Mouse (Mus musculus): ENCODE measurements around the gene Gm3238. TPM values are rescaled to one million over a fixed set of nuclear protein-coding genes. Genes with fewer than 3 reads are reported as not detected.
"Not testable (repeated sequence)": the region's sequence is repeated elsewhere in the genome, so short reads cannot be mapped to it uniquely, and the experiment has no call there.

Gm3238 gene
- polyA plus RNA-seq, 1 experiment from 2014 or later: not detected

DNA sequence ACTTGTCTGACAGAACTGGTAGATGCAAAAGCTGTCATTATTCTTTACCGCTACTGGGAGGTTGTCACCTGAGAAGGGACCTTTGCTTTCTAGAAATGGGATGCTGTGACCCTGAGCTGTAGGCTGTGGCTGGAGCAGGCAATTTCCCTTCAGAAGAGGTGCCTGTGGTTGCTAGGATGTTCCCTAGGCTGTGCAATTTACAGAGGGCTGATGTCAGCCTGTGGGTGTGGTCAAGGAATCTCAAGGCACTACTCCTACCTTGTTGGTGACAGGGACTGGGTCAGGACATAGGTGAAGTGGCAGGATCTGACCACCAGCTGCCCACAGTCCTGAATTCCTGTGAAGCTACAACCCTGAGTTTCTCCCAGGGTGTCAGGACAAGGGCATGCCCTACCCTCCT, 1.4 kb downstream of the Gm3238 start:
- Histone ChIP-seq H3K27me3 (ENCODE audit: control insufficient read depth, insufficient read depth, low read length) (no peaks in the 10 kb centered on the region), H3K36me3 (ENCODE audit: control insufficient read depth, insufficient read depth, low read length) (no peaks in the 10 kb centered on the region), H3K4me2 (no peak overlapping the region), H3K4me1 (ENCODE audit: control insufficient read depth, insufficient read depth, low read length) (no peaks in the 10 kb centered on the region), H3K9me3 (replicated peaks; ENCODE audit: control insufficient read depth, low read length) (no peaks in the 10 kb centered on the region), H3K4me3 (ENCODE audit: low read depth, low read length) (no peak overlapping the region), H3K9ac (ENCODE audit: low read depth, low read length) (no peak overlapping the region), H3K27ac (ENCODE audit: low read depth, low read length) (no peak overlapping the region)
- 68% methylated on average over 1 of the region's 1 CpGs for WGBS (ENCODE audit: insufficient replicate concordance)
- no peak for ATAC-seq (replicated peaks; ENCODE audit: insufficient number of reproducible peaks, low FRiP score, low TSS enrichment)

DNA sequence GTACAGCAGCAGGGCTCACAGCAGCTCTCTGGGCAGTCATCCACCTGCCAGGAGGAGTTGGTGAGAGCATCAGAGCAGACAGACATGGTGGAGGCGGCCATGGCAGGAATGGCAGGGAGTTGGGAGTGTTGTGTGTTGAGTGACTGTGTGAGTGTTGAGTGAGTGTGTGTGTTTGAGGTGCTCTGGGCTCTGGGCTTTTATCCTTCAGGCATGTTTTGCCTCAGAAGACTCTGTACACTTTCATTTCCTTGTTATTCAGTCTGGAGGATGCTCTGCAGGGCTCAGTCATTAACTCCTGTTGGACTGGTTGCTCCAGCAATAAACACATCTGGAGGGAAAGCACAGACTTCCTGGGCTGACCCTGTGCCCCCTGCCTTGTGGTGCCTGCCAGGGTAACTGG, 11.5 kb downstream of the Gm3238 start, which contains the start of gene Gm3233:
TSS of gene Gm3233 (minus strand) at position 101 of the 400 bp plus-strand sequence.
- H3K9me3 ChIP-seq (replicated peaks; ENCODE audit: control insufficient read depth, low read length); H3K4me3 ChIP-seq (ENCODE audit: low read depth, low read length); H3K27ac ChIP-seq (ENCODE audit: low read depth, low read length); H3K4me2 ChIP-seq; H3K9ac ChIP-seq (ENCODE audit: low read depth, low read length); ATAC-seq (replicated peaks; ENCODE audit: insufficient number of reproducible peaks, low FRiP score, low TSS enrichment); H3K36me3 ChIP-seq (ENCODE audit: control insufficient read depth, insufficient read depth, low read length); H3K4me1 ChIP-seq (ENCODE audit: control insufficient read depth, insufficient read depth, low read length); H3K27me3 ChIP-seq (ENCODE audit: control insufficient read depth, insufficient read depth, low read length): not testable (repeated sequence)
- no CpG with 5 or more reads among the region's 1 CpGs for WGBS (ENCODE audit: insufficient replicate concordance)

DNA sequence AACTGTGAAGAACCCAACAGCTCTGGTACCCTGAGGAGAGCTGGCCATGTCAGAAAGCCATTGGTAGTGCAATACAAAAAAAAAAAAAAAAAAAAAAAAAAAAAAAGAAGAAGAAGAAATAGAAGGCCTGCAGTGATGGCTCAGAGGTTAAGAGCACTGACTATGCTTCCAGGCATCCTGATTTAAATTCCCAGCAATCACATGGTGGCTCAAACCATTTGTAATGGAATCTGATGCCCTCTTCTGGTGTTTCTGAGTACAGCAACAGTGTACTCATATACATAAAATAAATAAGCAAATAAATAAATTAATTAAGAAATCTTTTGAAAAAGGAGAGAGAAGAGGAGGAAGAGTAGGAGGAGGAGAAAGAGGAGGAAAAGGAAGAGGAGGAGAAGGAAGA, 17.7 kb downstream of the Gm3238 start:
- ATAC-seq (replicated peaks; ENCODE audit: insufficient number of reproducible peaks, low FRiP score, low TSS enrichment): no peak
- no peak overlapping the region for H3K4me3 ChIP-seq (ENCODE audit: low read depth, low read length)
- H3K27ac ChIP-seq (ENCODE audit: low read depth, low read length): no peak overlapping the region
- H3K9me3 ChIP-seq (replicated peaks; ENCODE audit: control insufficient read depth, low read length): no peaks in the 10 kb centered on the region
- no peaks in the 10 kb centered on the region for H3K27me3 ChIP-seq (ENCODE audit: control insufficient read depth, insufficient read depth, low read length)
- no peaks in the 10 kb centered on the region for H3K36me3 ChIP-seq (ENCODE audit: control insufficient read depth, insufficient read depth, low read length)
- H3K4me2 ChIP-seq: no peak overlapping the region
- no peaks in the 10 kb centered on the region for H3K4me1 ChIP-seq (ENCODE audit: control insufficient read depth, insufficient read depth, low read length)
- H3K9ac ChIP-seq (ENCODE audit: low read depth, low read length): no peak overlapping the region

DNA sequence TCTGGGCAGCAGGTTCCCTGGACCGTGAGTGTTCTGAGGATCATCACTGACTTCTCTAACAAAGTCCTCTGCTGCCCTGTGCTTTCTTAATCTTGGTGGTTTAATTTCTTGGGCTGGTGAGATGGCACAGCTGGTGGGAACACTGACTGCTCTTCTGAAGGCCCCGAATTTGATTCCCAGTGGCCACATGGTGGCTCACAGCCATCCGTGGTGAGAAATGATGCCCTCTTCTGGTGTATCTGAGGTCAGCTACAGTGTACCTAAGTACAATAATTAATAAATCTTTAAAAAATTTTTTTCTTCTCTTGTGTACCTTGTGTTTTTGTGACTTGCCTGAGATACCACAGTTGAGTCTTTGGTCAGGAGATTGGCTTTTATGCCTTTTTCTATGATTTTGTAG, 18.8 kb downstream of the Gm3238 start:
- 47% methylated on average over 3 of the region's 3 CpGs for WGBS (ENCODE audit: insufficient replicate concordance)
- ATAC-seq (replicated peaks; ENCODE audit: insufficient number of reproducible peaks, low FRiP score, low TSS enrichment); H3K36me3 ChIP-seq (ENCODE audit: control insufficient read depth, insufficient read depth, low read length); H3K27ac ChIP-seq (ENCODE audit: low read depth, low read length); H3K9ac ChIP-seq (ENCODE audit: low read depth, low read length); H3K4me1 ChIP-seq (ENCODE audit: control insufficient read depth, insufficient read depth, low read length); H3K4me2 ChIP-seq; H3K4me3 ChIP-seq (ENCODE audit: low read depth, low read length); H3K27me3 ChIP-seq (ENCODE audit: control insufficient read depth, insufficient read depth, low read length); H3K9me3 ChIP-seq (replicated peaks; ENCODE audit: control insufficient read depth, low read length): not testable (repeated sequence)

DNA sequence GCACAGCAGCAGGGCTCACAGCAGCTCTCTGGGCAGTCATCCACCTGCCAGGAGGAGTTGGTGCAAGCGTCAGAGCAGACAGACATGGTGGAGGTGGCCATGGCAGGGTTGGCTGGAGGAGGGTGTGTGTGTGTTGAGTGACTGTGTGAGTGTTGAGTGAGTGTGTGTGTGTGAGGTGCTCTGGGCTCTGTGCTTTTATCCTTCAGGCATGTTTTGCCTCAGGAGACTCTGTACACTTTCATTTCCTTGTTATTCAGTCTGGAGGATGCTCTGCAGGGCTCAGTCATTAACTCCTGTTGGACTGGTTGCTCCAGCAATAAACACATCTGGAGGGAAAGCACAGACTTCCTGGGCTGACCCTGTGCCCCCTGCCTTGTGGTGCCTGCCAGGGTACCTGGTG, 19.9 kb downstream of the Gm3238 start, which contains the start of gene Gm9736:
TSS of gene Gm9736 (minus strand) at position 101 of the 400 bp plus-strand sequence.
- 46% methylated on average over 1 of the region's 1 CpGs for WGBS (ENCODE audit: insufficient replicate concordance)
- not testable (repeated sequence) for H3K27me3 ChIP-seq (ENCODE audit: control insufficient read depth, insufficient read depth, low read length); H3K27ac ChIP-seq (ENCODE audit: low read depth, low read length); ATAC-seq (replicated peaks; ENCODE audit: insufficient number of reproducible peaks, low FRiP score, low TSS enrichment); H3K36me3 ChIP-seq (ENCODE audit: control insufficient read depth, insufficient read depth, low read length); H3K9ac ChIP-seq (ENCODE audit: low read depth, low read length); H3K4me2 ChIP-seq; H3K9me3 ChIP-seq (replicated peaks; ENCODE audit: control insufficient read depth, low read length); H3K4me1 ChIP-seq (ENCODE audit: control insufficient read depth, insufficient read depth, low read length); H3K4me3 ChIP-seq (ENCODE audit: low read depth, low read length)

DNA sequence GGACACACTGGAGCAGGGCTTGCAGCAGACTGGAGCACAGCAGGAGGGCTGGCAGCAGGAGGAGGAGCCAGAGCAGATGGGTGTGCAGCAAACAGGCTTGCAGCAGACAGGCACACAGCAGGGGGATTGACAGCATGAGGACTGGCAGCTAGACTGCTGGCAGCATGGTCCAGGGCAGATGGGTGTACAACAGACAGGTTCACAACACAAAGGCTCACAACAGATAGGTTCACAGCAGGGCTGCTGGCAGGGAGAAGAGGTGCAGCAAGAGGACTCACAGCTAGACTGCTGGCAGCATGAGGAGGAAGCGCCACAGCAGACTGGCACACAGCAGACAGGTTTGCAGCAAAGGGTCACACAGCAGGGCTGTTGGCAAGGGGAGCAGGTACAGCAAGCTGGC, 20.4 kb downstream of the Gm3238 start:
- not testable (repeated sequence) for H3K9me3 ChIP-seq (replicated peaks; ENCODE audit: control insufficient read depth, low read length); H3K27ac ChIP-seq (ENCODE audit: low read depth, low read length); ATAC-seq (replicated peaks; ENCODE audit: insufficient number of reproducible peaks, low FRiP score, low TSS enrichment); H3K36me3 ChIP-seq (ENCODE audit: control insufficient read depth, insufficient read depth, low read length); H3K27me3 ChIP-seq (ENCODE audit: control insufficient read depth, insufficient read depth, low read length); H3K9ac ChIP-seq (ENCODE audit: low read depth, low read length); H3K4me3 ChIP-seq (ENCODE audit: low read depth, low read length); H3K4me2 ChIP-seq; H3K4me1 ChIP-seq (ENCODE audit: control insufficient read depth, insufficient read depth, low read length)
- WGBS (ENCODE audit: insufficient replicate concordance): 65% methylated on average over 1 of the region's 1 CpGs

DNA sequence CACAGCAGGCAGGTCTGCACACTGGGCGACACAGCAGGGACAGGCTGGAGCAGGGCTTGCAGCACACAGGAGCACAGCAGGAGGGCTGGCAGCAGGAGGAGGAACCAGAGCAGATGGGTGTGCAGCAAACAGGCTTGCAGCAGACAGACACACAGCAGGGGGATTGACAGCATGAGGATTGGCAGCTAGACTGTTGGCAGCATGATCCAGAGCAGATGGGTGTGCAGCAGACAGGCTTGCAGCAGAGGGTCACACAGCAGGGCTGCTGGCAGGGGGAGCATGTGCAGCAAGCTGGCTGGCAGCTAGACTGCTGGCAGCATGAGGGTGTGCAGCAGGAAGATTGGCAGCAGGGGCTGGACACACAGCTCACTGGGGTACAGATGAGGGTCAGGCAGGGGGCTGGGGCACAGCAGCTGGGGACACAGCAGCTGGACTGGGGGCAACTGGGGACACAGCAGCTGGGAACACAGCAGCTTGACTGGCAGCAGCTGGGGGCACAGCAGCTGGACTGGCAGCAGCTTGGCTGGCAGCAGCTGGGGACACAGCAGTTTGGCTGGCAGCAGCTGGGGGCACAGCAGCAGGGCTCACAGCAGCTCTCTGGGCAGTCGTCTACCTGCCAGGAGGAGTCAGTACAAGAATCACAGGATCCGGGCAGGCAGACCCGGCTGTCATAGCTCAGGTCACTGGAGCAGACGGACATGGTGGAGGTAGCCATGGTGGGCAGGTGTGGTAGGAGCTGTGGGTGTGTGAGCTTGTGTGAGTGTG, 29.0 kb downstream of the Gm3238 start, which contains the start of gene Gm18596:
TSS of gene Gm18596 (minus strand) at position 715 of the 765 bp plus-strand sequence.
- not testable (repeated sequence) for H3K4me1 ChIP-seq (ENCODE audit: control insufficient read depth, insufficient read depth, low read length); H3K27me3 ChIP-seq (ENCODE audit: control insufficient read depth, insufficient read depth, low read length); H3K9me3 ChIP-seq (replicated peaks; ENCODE audit: control insufficient read depth, low read length); H3K27ac ChIP-seq (ENCODE audit: low read depth, low read length); H3K4me2 ChIP-seq; H3K9ac ChIP-seq (ENCODE audit: low read depth, low read length); ATAC-seq (replicated peaks; ENCODE audit: insufficient number of reproducible peaks, low FRiP score, low TSS enrichment); H3K4me3 ChIP-seq (ENCODE audit: low read depth, low read length); H3K36me3 ChIP-seq (ENCODE audit: control insufficient read depth, insufficient read depth, low read length)
- WGBS (ENCODE audit: insufficient replicate concordance): 50% methylated on average over 4 of the region's 5 CpGs

DNA sequence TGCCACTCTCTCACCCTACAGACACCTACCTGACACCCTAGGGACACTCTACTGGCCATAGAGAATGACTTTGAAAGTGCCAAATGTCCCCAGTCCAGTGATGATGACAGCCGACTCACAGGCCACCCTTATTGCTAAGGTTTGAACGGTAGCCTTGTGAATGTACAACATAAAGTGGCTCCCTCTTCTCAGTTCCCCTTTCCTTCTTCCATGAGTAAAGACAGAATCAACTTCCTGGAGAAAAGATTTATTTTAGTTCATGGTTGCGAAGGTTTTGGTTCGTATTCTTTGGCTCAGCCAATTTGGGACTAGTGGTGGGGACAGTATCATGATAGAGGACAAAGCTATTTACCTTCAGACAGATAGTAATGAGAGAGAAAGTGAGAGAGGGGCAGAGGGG, 32.2 kb downstream of the Gm3238 start:
- no peaks in the 10 kb centered on the region for H3K4me1 ChIP-seq (ENCODE audit: control insufficient read depth, insufficient read depth, low read length)

DNA sequence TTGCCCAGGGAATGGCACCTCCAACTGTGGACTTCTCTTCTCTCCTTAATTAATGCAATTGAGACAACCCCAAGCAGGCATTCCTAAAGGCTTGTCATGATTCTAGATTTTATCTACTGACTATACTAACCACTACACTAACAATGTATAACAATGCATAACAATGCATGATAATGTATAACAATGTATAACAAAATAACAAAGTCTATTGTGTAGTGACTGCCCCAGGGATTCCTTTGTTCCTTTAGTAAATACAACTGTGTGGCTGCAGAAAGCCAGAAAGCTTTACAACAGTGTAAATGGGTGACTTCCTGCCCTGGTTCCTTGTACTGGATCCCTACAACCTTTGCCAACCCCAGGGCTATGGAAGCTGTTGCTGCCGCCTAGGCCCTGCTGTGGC, 35.2 kb downstream of the Gm3238 start:
- ATAC-seq (replicated peaks; ENCODE audit: insufficient number of reproducible peaks, low FRiP score, low TSS enrichment): no peak
- WGBS (ENCODE audit: insufficient replicate concordance): 94% methylated on average over 1 of the region's 1 CpGs
- H3K27me3 ChIP-seq (ENCODE audit: control insufficient read depth, insufficient read depth, low read length): no peaks in the 10 kb centered on the region

More for the DNA sequence above, 32.2 kb downstream of the Gm3238 start:
- Histone ChIP-seq H3K27me3 (ENCODE audit: control insufficient read depth, insufficient read depth, low read length) (no peaks in the 10 kb centered on the region), H3K9ac (ENCODE audit: low read depth, low read length) (no peak overlapping the region), H3K27ac (ENCODE audit: low read depth, low read length) (no peak overlapping the region), H3K4me2 (no peak overlapping the region), H3K4me3 (ENCODE audit: low read depth, low read length) (no peak overlapping the region), H3K36me3 (ENCODE audit: control insufficient read depth, insufficient read depth, low read length) (no peaks in the 10 kb centered on the region), H3K9me3 (replicated peaks; ENCODE audit: control insufficient read depth, low read length) (peaks cover 3% of the 10 kb centered on the region; the same call in 1 of the 2 replicates)
- no peak for ATAC-seq (replicated peaks; ENCODE audit: insufficient number of reproducible peaks, low FRiP score, low TSS enrichment)
- WGBS (ENCODE audit: insufficient replicate concordance): 78% methylated on average over 4 of the region's 4 CpGs

More for the DNA sequence above, 35.2 kb downstream of the Gm3238 start:
- H3K9me3 ChIP-seq (replicated peaks; ENCODE audit: control insufficient read depth, low read length): peaks cover 3% of the 10 kb centered on the region; the same call in 1 of the 2 replicates
- no peak overlapping the region for H3K4me3 ChIP-seq (ENCODE audit: low read depth, low read length)
- no peak overlapping the region for H3K4me2 ChIP-seq
- no peaks in the 10 kb centered on the region for H3K36me3 ChIP-seq (ENCODE audit: control insufficient read depth, insufficient read depth, low read length)
- no peak overlapping the region for H3K27ac ChIP-seq (ENCODE audit: low read depth, low read length)
- H3K9ac ChIP-seq (ENCODE audit: low read depth, low read length): no peak overlapping the region
- H3K4me1 ChIP-seq (ENCODE audit: control insufficient read depth, insufficient read depth, low read length): no peaks in the 10 kb centered on the region

Data from heart, embryonic 11.5 days (tissue).